Mouse (Mus musculus): Measurements from ENCODE around the gene Rab22a. TPM values are rescaled to one million over a fixed set of nuclear protein-coding genes. Genes with fewer than 3 reads are reported as not detected.
"Not testable (repeated sequence)": the region's sequence is repeated elsewhere in the genome, so short reads cannot be mapped to it uniquely, and the experiment has no call there.

Rab22a gene
- total RNA-seq, 2 experiments from 2014 or later, result 28.6 to 29.6 TPM

DNA sequence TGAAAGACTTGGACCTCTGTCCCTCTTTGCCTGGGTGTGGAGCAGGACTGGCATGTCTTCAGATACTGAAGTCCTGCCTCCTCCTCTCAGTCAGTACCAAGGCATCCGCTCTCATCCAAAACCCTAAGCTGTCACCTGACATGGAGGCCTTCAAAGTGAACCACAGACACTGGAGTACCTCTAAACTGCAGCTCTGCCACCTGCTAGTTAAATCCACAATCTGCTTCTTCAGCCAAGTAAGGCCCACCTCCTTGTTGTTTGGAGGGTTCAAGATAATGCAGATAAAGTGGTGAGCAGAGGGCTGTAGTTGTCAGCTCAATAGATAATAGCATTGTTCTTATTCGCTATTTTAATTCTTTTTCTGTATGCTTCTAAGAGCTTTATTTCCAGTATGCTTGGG lies 5.7 kb downstream of the Rab22a start:
- no peak for DNase-seq (ENCODE audit: low spot score in 2 of 2)

DNA sequence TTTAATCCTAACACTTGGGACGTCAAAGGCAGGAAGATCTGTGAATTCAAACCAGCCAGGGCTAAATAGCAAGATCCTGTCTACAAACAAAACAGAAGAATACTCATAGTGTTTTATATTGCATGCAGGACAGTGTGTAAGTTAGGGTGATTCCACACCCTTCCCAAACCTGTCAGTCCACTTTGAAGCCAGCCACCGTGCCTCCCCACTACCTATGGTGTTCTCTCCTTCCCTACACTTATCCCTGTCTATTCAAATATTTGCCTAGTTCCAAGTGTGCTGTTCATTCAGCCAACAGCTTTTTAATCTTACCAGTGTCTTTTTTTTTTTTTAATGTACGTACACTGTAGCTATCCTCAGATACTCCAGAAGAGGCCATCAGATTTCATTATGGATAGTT lies 7.3 kb downstream of the Rab22a start:
- no peak for DNase-seq (ENCODE audit: low spot score in 2 of 2)

DNA sequence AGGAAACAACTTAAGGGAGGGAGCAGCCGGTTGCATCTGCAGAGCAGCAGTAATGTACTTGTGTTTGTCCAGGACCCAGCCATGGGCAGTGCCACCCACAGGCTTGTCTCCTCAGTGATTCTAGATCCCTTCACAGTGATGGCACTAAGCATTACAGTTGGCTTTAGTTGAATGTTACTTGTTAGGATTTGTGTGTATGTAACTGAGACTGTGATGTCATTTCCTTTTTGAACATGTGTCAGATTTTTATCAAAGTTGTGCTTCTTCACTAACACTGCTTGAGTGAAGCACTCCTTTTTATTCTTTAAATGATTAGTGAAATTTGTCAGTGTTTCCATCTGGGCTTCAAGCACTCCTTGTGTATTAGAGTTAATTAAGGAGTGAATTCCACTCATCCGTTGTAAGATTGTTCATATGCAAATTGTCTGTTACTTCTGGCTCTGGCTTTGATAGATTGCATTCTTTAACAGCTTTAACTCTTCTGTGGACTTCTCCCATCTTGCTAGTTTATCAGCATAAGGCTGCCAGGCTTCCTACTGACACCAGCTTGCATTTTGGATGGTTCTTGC lies 12.9 kb downstream of the Rab22a start:
- DNase-seq (ENCODE audit: low spot score in 2 of 2), result no peak

DNA sequence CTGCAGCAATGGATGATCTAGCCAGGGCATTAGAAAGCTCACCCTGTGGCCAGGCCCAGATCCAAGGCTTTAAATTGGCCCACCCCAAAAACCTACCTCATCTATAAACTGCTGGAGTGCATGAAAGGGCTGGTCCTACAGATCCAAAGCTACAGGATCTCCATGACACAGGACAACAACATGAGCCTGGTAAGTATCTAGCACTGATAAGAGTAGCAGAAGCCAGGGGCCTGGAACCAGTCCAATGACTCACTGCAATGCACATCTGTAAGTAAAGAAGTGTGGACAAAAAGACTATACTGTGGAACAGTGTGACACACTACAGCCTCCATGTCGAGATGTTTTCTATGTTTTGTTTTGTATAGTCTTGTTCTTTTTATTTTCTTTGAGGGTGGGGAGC lies 13.9 kb downstream of the Rab22a start:
- no peak for DNase-seq (ENCODE audit: low spot score in 2 of 2)

DNA sequence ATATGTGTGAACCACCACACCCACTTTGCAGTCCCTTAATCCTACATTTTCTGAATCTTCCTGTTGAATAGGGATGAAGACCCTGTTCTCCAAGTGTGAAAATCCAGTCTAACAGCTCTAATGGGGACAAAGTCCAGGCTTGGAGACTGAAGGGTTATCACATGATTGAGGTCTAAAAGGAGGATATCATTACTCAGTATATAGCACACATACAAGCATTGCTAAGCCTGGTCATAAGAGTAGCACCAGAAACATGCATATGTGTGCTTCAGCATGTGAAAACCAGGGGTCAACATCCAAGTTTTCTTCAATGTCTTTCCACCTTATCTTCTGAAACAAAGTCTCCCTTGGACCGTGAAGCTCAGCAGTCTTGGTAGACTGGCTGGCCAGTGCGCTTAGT lies 19.0 kb downstream of the Rab22a start:
- DNase-seq (ENCODE audit: low spot score in 2 of 2), result no peak

DNA sequence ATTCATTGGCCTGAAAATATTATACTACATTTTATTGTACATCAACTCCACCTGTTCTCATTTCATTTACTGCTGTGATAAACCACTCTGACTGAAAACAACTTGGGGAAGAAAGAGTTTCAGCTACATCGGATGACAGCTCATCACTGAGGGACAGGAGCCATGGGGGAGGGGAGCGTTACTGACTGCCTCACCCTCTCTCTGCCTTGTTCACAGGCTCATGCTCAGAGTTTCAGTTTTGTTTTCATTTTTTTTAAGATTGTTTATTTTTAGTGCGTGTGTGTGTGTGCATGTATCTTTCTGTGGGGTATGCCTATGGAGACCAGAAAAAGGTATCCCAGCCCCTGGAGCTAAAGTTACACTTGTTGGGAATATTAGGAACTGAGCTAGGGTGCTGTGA lies 19.7 kb downstream of the Rab22a start:
- no peak for DNase-seq (ENCODE audit: low spot score in 2 of 2)

DNA sequence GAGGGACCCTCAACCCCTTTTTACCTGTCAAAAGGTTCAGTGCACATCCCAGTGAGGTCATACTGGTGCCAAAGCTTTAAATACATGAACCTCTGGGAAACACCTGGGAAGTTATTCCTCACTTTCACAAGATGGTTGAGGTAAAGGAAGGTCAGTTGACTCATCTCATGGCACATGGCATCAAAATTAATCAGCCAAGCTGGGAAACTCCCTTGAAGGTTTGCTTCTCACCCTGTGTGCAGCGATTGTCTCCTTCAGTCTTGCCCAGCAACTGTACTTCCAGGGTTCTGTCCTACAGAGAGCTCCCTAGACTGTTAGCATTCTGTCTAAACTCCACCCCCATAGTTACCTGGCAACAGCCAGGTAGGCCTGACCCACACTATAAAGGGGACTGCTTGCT lies 20.6 kb downstream of the Rab22a start:
- DNase-seq (ENCODE audit: low spot score in 2 of 2), result no peak

DNA sequence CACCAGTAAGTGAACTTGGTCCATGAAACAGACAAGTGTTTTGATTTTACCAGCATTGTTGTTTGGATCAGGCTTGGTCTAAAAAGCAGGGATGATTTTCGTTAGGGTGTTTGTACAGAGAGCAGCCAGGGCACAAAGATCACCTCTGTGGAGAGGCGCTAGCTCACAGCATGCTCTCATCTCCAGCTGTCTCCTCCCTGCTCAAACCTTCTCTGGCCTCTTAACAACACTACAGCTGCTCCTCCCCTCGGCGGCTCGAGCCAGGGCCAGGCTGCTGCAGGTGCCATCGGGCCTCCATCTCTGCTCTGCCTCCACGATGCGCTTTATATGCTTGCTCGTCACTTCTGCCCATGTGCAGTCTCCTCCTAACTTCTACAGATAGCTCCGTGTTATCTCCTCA lies 23.2 kb downstream of the Rab22a start:
- DNase-seq (ENCODE audit: low spot score in 2 of 2), result no peak

DNA sequence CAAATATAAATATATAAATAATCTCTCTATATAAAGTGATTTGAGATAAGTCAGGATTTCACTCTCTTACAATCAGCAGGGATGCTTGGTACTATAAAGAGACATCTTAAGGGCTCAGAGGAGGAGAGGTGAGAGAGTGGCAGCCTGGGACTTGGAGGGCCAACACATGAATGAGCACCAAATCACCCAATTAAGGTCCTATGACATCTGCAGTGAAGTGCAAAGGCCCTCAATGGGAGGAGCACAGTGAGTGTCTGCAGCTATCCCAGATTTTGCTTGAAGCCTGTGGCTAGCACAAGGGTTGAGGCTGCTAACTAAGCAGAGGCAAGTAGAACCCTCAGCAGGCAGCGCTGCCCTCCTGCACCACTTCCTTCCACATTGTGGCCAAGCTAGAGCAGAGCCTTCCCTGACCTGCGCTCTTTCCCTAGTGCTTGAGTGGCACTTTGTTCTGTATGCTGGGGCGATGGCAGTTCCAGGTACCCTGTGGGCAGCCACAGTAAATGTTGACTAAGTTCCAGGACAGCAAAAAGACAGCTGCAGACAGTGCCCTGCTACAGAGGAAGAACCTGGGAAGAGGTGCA lies 26.3 kb downstream of the Rab22a start:
- DNase-seq (ENCODE audit: low spot score in 2 of 2), result no peak

DNA sequence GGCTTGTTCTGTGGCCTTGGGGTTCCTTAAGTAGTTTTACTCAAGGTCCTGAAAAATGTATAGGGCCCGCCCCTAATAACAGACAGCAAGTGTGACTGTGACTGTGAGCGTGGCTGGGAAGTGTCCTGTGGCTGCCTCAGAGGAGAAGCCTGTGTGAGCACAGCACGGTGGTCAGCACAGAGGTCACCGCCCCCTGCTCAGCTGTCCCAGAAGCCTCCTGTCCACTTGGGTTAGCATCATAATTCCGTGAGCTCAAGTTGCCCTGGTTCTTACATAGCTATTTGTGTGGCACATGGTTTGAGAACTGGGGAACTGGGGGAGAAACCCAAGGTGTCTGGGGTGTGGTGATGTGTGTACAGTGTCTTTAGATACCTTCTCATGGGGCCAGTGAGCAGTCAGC lies 27.8 kb downstream of the Rab22a start:
- DNase-seq (ENCODE audit: low spot score in 2 of 2), result no peak

DNA sequence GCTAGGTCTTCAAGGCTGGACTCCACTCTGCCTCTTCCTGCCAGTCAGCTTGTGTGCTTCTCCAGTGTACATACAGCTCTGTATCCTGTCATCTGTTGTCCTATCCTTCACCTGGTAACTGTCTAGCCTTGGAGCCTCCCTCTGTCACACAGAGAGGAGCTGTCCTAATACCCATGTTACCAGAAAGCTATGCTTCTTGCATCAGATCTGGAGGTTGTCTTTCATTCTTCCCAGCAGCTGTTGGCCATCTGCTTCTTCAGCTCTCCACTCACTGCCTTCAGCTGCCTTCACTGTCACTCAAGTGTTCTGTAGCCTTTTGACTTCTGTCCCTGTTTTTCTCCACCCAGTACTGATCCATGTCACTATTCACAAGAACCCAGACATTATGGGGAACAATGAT lies 30.3 kb downstream of the Rab22a start:
- no peak for DNase-seq (ENCODE audit: low spot score in 2 of 2)

DNA sequence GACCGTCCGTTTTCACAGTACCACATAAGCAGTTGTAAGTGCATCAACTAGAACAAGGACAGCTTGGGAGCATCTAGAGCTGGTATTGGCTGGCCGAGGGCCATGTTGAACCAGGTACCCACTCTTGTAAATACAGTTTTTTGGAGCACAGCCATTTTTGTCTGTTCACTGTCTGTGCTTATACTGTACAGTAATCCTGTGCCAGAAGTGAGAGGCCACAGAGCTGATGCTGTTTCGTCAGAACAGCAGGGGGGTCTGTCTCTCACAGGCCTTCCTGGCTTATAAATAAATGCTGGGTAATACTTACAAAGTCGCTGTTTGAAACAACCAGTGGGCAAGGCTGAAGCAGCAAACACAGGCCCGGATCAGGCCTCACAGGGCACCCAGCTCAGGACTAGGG lies 32.2 kb downstream of the Rab22a start:
- no peak for DNase-seq (ENCODE audit: low spot score in 2 of 2)

DNA sequence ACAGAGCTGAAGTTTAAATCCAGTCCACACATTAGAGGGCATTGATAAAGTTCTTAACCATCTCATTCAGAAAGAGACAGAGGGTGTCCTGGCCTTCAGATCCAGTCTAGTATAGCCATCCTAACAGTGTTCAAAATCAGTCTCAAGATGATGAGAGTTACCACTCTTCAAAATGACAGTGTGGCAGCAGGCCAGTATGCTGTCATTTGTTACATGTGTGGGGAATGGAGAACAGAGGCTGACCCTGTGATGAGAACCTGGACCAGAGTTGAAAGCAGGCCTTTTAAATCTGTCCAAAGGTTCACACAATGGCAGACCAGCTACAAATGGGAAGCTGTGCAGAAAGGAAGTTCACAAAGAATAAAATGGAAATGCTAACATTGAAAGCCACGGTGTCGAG lies 33.1 kb downstream of the Rab22a start:
- no peak for DNase-seq (ENCODE audit: low spot score in 2 of 2)

DNA sequence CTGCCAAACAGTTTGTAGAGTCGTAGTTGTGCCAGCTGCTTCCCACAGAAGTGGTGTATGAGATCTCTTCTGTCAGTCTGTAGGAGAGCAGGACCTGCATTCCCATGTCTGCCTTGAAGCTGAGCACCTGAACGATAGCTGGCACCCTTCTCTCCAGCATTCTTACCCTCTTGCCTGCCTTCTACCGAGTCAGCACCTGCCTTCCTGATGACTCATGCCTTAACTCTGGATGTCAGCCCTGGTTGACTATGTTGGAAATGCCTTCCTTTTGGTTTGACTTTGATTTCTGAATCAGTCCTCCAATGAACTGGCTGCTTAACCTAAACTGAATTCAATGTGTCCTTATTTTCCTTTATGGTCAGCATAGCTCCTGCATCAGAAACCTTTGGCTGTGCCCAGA lies 39.3 kb downstream of the Rab22a start:
- no peak for DNase-seq (ENCODE audit: low spot score in 2 of 2)

DNA sequence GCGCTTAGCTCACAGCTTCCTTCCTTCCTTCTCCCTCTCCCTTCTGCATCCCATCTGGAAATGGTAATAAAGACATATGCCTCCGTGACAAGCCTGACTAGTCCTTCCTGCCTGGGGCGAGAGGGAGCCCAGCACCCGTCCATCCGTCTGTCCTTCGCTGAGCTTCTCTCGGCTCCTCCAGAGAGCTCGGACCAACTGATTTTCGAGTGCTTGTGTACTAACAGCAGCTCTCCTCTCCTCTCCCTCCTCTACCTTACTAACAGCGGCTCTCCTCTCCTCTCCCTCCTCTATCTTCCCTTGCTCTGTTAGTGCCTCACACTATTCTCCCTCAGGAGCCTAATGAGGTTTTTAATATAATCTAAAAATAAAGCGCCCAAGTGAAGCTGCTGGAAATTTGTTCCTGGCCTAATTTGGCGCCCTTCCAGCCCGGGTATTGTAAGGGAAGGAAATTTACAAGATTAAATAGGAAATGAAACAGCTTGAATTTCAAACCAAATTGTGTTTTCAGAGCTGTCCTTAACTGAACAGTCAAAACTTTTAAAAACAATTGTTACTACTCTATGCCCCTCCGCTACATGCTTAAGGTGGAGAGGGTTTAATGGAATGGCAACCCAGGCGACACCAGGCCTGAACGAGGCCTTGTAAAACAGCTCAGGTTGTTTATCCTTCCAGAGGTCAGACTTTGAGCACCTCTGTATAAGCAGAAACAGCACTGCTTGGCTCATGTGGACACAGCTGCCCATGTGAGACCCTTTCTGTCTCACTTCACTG lies 42.7 kb downstream of the Rab22a start:
- no peak for DNase-seq (ENCODE audit: low spot score in 2 of 2)

DNA sequence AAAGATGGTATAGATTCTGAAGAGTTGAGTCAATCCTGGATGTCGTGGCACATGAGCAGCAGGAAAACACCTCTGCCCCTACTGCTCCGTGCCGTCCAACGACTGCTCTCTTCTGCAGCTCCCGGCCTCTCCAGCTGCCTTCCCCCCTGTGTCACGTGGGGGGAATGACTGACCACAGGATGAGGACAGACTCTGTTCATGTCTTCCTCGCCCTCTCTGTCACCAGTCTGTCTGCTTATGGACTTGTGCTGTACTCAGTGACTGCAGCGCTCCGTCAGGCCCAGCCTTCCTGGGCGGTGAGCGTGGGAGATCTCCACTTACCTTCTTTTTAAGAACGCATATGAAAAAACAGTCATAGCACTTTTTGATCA lies 43.3 kb downstream of the Rab22a start:
- DNase-seq (ENCODE audit: low spot score in 2 of 2), result no peak

DNA sequence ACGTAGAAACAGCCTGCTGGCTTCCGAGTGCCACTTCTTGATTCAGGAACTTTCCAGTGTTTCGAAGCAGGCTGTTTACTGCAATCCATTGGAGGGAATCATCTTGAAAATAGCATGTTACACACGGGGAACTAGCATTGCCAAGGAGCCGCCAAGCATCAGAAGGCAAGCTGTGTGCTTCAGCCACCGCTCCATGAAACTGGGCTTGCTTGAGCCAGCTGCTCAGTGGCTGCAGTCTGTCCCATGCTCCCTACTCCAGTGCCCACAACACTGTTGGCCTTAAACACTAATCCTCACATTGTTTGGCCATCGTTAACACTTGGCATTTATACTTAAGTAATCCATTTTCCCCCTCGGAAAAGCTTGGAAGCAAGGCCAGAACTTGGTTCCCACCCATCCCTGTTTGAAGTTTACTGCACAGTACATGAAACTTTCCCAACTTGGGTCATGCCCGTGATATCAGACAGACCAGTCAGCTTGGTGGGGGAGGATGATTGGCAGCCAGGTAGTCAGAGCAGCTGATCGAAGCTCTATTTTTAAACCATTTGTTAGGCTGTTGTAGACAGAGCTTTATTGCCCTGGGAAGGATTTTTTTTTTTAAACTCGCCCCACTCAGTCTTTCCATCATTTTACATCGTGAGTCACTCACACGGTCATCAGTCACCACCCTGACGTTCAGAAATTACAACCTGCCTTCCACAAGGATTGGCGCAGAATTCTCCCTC lies 46.4 kb downstream of the Rab22a start:
- DNase-seq (ENCODE audit: low spot score in 2 of 2), result no peak

DNA sequence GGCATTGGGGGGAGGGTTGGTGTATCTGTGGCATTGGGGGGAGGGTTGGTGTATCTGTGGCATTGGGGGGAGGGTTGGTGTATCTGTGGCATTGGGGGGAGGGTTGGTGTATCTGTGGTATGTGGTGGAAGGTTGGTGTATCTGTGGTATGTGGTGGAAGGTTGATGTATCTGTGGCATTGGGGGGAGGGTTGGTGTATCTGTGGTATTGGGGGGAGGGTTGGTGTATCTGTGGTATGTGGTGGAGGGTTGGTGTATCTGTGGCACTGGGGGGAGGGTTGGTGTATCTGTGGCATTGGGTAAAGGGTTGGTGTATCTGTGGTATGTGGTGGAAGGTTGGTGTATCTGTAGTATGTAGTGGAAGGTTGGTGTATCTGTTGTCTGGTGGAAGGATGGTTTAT lies 48.1 kb downstream of the Rab22a start:
- not testable (repeated sequence) for DNase-seq (ENCODE audit: low spot score in 2 of 2)

DNA sequence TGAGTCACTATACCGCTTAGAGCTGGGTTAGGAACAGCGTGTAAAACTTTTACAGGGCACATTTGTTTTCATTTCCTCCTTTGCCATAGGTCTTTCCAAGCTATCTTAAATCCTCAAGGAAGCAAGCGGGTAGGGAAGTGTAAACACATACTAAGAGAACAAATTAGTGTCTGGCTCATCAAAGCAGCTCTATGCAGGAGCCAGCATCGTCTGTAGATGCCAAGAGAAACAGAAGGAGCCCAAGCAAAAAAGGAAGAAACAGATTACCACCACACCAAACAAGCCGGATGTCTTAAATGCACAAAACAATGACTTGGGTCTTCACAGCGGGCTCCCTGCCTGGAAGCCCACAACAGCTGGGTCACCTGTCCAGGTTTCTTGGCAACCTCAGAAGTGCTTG lies 50.6 kb downstream of the Rab22a start:
- DNase-seq (ENCODE audit: low spot score in 2 of 2), result no peak

DNA sequence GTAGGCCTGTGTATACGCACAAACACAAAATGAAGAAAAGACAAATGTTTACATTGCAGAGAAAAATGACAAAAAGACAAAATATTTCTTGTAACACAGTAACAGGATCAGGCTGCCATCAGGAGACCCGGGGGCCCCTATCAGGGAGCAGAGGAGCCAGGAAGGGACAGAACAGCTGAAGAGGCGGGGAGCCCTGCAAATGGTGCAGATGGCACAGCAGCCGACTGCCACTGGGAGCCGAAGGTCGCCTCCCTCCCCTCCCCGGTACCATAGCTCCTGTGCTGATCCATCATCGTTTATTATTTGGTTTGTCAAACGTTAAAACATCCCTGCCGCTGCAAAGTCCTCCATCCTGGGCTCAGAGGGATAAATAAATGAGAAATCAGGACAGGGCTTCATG lies 53.1 kb downstream of the Rab22a start:
- DNase-seq (ENCODE audit: low spot score in 2 of 2), result no peak

DNA sequence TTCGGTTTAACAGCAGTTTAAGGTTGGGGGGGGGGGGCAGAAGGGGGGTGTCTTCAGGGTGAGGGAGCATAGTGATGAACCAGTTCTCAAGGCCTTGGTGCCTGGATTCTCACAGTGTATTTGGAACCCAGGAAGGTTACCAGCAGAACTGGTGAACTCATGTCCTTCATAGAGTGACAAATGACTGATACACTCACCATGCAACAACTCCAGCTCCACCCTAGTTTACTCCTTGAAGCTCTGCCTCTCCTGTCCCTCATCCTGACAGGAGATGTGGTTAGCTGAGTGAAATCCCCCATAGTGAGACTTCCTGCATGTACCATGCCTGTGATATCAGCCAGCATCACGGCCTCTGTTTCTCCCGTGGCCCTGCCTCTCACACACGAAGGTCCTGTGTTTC lies 53.7 kb downstream of the Rab22a start:
- DNase-seq (ENCODE audit: low spot score in 2 of 2), result no peak

DNA sequence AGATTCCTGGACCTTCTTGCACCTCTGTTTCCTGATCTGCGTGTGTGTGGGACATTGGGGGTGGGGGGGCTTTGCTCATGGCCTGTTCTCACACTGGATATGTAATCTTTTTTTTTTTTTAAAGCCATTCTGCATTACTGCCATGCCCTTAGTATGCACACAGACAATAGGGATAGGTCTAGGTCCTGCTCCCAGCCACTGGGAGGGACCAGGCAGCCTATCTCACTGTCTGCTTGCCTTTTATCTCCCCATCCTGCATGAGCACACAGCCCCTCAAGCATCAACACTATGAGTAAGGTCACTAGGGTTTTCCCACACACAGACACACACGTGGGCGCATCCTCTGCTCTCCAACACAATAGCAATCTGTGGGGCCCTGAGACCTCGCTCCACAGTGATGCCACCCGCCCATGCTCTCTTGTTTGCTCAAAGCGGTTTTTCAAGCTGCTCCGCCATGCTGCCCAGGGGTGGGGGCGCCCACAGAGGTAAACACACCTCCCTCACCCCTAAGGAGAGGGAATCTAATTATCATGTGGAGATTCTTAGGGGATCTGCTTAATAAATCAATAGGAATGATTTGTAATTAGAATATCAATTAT lies 55.2 kb downstream of the Rab22a start:
- no peak for DNase-seq (ENCODE audit: low spot score in 2 of 2)

Measured in left cerebral cortex, adult 18-20 months (tissue).